Mouse (Mus musculus): ENCODE data around the gene 5330417C22Rik. TPM values are rescaled to one million over a fixed set of nuclear protein-coding genes. Genes with fewer than 3 reads are reported as not detected.
A peak's percentile ranks its signal among the peaks of the same experiment; 100 is the strongest.

Gene 5330417C22Rik
- polyA plus RNA-seq, 1 experiment, result not detected

DNA sequence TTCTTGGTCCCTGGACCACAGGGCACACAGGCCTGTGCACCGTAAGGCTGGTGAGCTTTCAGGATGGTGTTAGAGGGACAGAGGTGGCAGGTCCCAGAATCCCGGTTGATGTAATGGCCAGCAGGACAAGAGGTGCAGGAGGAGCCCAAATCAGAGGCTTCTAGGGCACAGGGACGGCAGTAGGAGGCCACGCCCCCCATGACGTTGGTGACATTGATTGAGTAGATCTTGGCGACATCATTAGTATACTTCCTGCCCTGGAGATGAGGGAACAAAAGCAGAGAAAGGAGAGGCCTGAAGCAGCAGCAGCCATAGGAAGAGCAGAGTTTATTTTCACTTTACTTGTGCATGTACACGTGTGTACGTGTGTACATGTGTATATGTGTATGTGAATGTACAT is 68.6 kb downstream of the 5330417C22Rik start:
- no peak overlapping the region for H3K27ac ChIP-seq (ENCODE audit: control insufficient read depth, insufficient read depth, low read depth, low read length, poor library complexity)
- TF ChIP-seq POLR2A (IDR thresholded peaks at IDR 0.05; ENCODE audit: borderline replicate concordance, control insufficient read depth, low read depth, low read length) (no peak), CTCF (IDR thresholded peaks at IDR 0.05; ENCODE audit: control insufficient read depth, insufficient read depth, low read length) (no peak)
- 54% methylated on average over 8 of the region's 8 CpGs for WGBS
- no peak overlapping the region for H3K4me3 ChIP-seq (replicated peaks; ENCODE audit: control insufficient read depth, low read depth, low read length)
- no peaks in the 10 kb centered on the region for H3K4me1 ChIP-seq (ENCODE audit: control insufficient read depth, insufficient read depth, low read length)

DNA sequence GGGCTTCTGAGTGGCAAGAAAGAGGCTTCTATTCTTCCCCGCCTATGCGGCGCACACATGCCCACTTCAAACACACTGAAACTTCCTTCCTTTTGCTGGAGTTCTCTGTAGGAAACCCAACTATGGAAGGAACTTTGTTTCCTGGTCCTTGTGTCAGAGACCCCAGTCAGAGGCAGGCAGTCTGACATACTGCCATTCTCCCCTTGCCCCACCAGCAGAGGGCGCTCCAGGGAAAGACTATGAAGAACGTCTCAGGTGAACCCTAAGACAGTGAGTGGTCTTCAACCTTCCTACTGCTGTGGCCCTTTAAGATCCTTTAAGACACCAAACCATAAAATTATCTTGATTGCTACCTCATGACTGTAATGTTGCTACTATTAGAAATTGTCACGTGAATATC is 69.9 kb downstream of the 5330417C22Rik start:
- 41% methylated on average over 6 of the region's 6 CpGs for WGBS
- H3K27ac ChIP-seq (ENCODE audit: control insufficient read depth, insufficient read depth, low read depth, low read length, poor library complexity), result no peak overlapping the region

DNA sequence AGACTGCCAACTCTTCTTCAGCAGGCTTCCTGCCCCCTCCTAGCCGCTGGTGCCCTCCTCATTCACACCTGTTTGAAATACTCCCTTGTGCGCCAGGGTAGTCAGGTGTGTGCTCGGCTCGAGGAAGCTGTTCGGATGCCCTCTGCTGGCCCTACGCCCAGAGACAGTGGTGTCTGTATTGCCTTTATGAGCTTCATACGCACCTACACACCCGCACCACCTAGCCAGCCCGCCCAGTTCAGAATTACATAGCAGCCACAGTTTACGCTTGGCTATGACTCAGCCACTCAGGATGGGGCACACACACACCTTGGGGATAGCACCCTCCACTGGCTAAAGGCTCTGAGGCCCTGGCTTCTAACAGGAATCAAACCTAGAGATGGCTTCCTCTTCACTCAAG is 77.5 kb downstream of the 5330417C22Rik start:
- TF ChIP-seq POLR2A (IDR thresholded peaks at IDR 0.05; ENCODE audit: borderline replicate concordance, control insufficient read depth, low read depth, low read length) (no peak), CTCF (IDR thresholded peaks at IDR 0.05; ENCODE audit: control insufficient read depth, insufficient read depth, low read length) (peak; percentile 44)
- 28% methylated on average over 10 of the region's 10 CpGs for WGBS

More for the DNA sequence above, 69.9 kb downstream of the 5330417C22Rik start:
- TF ChIP-seq POLR2A (IDR thresholded peaks at IDR 0.05; ENCODE audit: borderline replicate concordance, control insufficient read depth, low read depth, low read length), result no peak
- TF ChIP-seq CTCF (IDR thresholded peaks at IDR 0.05; ENCODE audit: control insufficient read depth, insufficient read depth, low read length), result peak; percentile 78
- Histone ChIP-seq H3K4me3 (replicated peaks; ENCODE audit: control insufficient read depth, low read depth, low read length) (no peak overlapping the region), H3K4me1 (ENCODE audit: control insufficient read depth, insufficient read depth, low read length) (no peaks in the 10 kb centered on the region)

DNA sequence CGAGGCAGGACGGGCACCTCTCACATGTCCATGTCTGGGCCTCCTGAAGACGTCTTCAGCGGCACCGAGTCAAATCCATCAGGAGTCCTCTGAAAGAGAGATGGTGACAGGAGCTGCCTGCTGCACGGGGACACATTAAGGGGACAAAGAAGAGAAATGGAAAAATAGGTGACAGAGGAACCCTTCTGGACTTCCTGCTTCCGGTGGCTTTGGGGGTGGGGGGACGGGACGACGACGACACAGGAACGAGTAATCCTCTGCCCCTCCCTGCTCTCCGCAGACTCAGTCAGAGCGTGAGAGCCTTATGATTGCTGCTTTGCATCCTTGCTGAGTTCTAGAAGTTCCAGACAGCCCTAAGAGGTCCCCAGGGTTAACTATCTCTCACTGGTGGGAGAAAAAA is 78.0 kb downstream of the 5330417C22Rik start:
- Histone ChIP-seq H3K27ac (ENCODE audit: control insufficient read depth, insufficient read depth, low read depth, low read length, poor library complexity) (no peak overlapping the region), H3K4me1 (ENCODE audit: control insufficient read depth, insufficient read depth, low read length) (no peaks in the 10 kb centered on the region; the same call in 1 of the 2 replicates), H3K4me3 (replicated peaks; ENCODE audit: control insufficient read depth, low read depth, low read length) (peak overlapping the region; percentile 7)
- no peak for TF ChIP-seq POLR2A (IDR thresholded peaks at IDR 0.05; ENCODE audit: borderline replicate concordance, control insufficient read depth, low read depth, low read length)
- no peak for TF ChIP-seq CTCF (IDR thresholded peaks at IDR 0.05; ENCODE audit: control insufficient read depth, insufficient read depth, low read length)
- WGBS, result 36% methylated on average over 14 of the region's 14 CpGs

More for the DNA sequence above, 77.5 kb downstream of the 5330417C22Rik start:
- no peak overlapping the region for H3K27ac ChIP-seq (ENCODE audit: control insufficient read depth, insufficient read depth, low read depth, low read length, poor library complexity)
- H3K4me3 ChIP-seq (replicated peaks; ENCODE audit: control insufficient read depth, low read depth, low read length), result peak overlapping the region; percentile 33
- H3K4me1 ChIP-seq (ENCODE audit: control insufficient read depth, insufficient read depth, low read length), result no peaks in the 10 kb centered on the region; the same call in 1 of the 2 replicates

DNA sequence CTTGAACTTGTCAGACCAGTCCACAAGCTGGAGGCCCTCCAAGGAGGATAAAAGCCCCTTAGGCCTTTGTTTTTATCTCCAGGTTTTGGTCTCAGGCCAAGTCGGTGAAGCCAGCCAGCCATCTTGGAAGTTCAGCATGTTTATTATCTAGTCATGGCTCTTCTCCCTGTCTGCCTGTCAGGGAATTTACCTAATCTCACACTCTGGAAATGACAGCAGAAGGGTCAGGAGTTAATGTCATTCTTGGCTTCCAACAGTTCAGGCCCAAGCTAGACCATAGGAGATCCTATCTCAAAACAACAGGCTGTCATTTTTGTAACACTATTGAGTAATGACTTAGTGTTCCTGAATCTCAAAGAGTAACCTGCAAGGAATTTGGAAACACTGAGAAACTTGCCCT is 82.2 kb downstream of the 5330417C22Rik start:
- Histone ChIP-seq H3K4me1 (ENCODE audit: control insufficient read depth, insufficient read depth, low read length) (no peaks in the 10 kb centered on the region; the same call in 1 of the 2 replicates), H3K4me3 (replicated peaks; ENCODE audit: control insufficient read depth, low read depth, low read length) (no peak overlapping the region), H3K27ac (ENCODE audit: control insufficient read depth, insufficient read depth, low read depth, low read length, poor library complexity) (no peak overlapping the region)
- TF ChIP-seq POLR2A (IDR thresholded peaks at IDR 0.05; ENCODE audit: borderline replicate concordance, control insufficient read depth, low read depth, low read length) (no peak), CTCF (IDR thresholded peaks at IDR 0.05; ENCODE audit: control insufficient read depth, insufficient read depth, low read length) (no peak)
- WGBS, result 83% methylated on average over 1 of the region's 1 CpGs

DNA sequence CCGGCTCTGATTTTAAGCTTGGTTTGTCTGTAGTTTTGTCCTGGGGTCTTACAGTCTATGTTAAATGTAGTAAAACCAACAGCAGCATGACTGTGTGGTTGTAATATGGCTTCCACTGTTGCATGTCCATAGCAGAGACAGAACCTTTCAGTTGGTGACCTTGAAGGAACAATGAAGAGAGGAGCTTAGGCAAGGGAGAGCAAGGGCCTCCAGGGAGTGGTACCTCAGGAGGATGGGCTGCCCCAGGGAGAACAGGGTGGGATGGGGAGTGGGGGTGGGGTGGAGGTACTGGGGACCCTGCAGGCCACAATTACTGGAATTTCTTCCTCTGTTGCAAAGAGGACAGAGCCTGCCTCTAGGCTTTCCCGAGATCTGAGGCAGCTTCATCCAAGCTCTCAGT is 84.4 kb downstream of the 5330417C22Rik start:
- TF ChIP-seq POLR2A (IDR thresholded peaks at IDR 0.05; ENCODE audit: borderline replicate concordance, control insufficient read depth, low read depth, low read length), result no peak
- TF ChIP-seq CTCF (IDR thresholded peaks at IDR 0.05; ENCODE audit: control insufficient read depth, insufficient read depth, low read length), result no peak
- H3K4me3 ChIP-seq (replicated peaks; ENCODE audit: control insufficient read depth, low read depth, low read length), result no peak overlapping the region
- no peak overlapping the region for H3K27ac ChIP-seq (ENCODE audit: control insufficient read depth, insufficient read depth, low read depth, low read length, poor library complexity)
- no peaks in the 10 kb centered on the region for H3K4me1 ChIP-seq (ENCODE audit: control insufficient read depth, insufficient read depth, low read length)
- WGBS, result 80% methylated on average over 2 of the region's 2 CpGs

DNA sequence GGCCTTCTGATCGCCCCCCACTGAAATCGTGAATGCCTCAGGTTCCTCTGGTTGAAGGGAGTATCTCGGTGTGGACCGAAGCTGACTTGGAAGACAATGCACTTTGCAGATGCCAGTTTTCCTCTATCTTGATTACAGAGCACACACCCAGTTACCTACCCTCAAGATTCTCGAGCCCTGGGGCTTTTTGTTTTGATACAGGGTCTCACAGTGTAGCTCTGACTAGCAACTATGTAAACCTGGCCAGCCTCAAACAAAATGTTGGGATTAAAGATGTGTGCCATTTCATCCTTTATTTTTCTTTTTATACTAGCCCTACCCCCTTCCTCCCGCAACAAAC is 91.0 kb downstream of the 5330417C22Rik start:
- Histone ChIP-seq H3K4me3 (replicated peaks; ENCODE audit: control insufficient read depth, low read depth, low read length) (peak overlapping the region; percentile 91), H3K27ac (ENCODE audit: control insufficient read depth, insufficient read depth, low read depth, low read length, poor library complexity) (peak overlapping the region; percentile 67; the same call in 1 of the 2 replicates), H3K4me1 (ENCODE audit: control insufficient read depth, insufficient read depth, low read length) (no peaks in the 10 kb centered on the region; the same call in 1 of the 2 replicates)
- TF ChIP-seq CTCF (IDR thresholded peaks at IDR 0.05; ENCODE audit: control insufficient read depth, insufficient read depth, low read length) (no peak), POLR2A (IDR thresholded peaks at IDR 0.05; ENCODE audit: borderline replicate concordance, control insufficient read depth, low read depth, low read length) (no peak)
- WGBS, result 19% methylated on average over 6 of the region's 6 CpGs

DNA sequence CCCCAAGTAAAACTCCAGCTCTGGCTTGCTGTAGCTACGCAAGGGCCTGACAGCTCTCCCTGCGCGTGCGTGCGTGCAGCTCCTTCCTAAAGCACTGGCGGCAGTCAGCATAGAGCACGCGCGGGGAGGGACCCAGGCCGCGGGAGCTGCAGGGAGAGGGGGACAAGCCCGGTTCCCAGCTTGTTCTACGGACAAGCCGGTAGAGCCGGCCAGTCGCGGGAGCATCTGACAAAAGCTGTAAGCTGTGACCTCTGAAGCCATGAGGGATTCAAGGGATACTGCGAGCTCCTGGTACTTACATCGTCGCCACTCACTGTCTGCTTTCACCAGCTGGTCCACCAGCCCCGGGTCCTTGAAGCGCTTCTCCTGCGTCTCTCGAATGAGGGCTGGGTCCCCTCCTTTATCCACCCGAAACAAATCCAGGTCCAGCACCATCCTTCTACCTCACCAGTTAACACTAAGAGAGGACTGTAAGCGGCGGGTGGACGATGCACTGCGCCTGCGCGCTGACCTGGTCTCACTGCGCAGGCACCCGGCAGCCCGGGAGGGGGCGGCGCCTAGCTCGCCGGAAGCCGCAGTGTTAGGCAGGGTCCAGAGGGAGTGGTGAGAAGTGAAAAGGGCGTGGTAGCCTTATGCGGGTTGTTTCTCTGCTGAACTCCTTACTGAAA is 91.5 kb downstream of the 5330417C22Rik start, which contains the start of gene Sars:
Gene Sars (minus strand): TSS at position 512 of the 668 bp plus-strand sequence.
- no peaks in the 10 kb centered on the region; the same call in 1 of the 2 replicates for H3K4me1 ChIP-seq (ENCODE audit: control insufficient read depth, insufficient read depth, low read length)
- peak within 1 kb of the TSS; percentile 91 for H3K4me3 ChIP-seq (replicated peaks; ENCODE audit: control insufficient read depth, low read depth, low read length)
- TF ChIP-seq CTCF (IDR thresholded peaks at IDR 0.05; ENCODE audit: control insufficient read depth, insufficient read depth, low read length) (no peak), POLR2A (IDR thresholded peaks at IDR 0.05; ENCODE audit: borderline replicate concordance, control insufficient read depth, low read depth, low read length) (peak; percentile 76; the same call in 1 of the 2 replicates)
- H3K27ac ChIP-seq (ENCODE audit: control insufficient read depth, insufficient read depth, low read depth, low read length, poor library complexity), result peak within 1 kb of the TSS; percentile 67
- WGBS, result under 1% methylated on average over 41 of the region's 41 CpGs

Measured in bone marrow, adult 2 months (tissue).